Mouse (Mus musculus) liver, embryonic 14.5 days (tissue): ENCODE data around the gene Kctd4. TPM values are rescaled to one million over a fixed set of nuclear protein-coding genes. Genes with fewer than 3 reads are reported as not detected.

Source experiments
- ATAC-seq: fragments of 200-750 bp; cut with Nextera tagmentation; 2 replicates; pipeline ENCODE4 v1.8.0; 2017; ENCODE audit warnings: moderate number of reproducible peaks, mild to moderate bottlenecking, moderate library complexity; ENCODE audit not compliant: insufficient read depth
- DNase-seq, 3 experiments: peaks; one replicate each; pipeline ENCODE4 v3.0.0-alpha.2; 2012 to 2013; ENCODE audit warnings: low read depth in 3 of 3, low spot score in 3 of 3
- H3K27ac ChIP-seq: fragments of 300-500 bp; sonication (generic); 2 replicates; pipeline ENCODE4 v1.5.1; 2014; ENCODE audit warnings: moderate library complexity, mild to moderate bottlenecking, control low read depth, inconsistent platforms
- H3K27me3 ChIP-seq: fragments of 300-500 bp; sonication (generic); 2 replicates; pipeline ENCODE4 v1.6.1; 2014; ENCODE audit warnings: mild to moderate bottlenecking, low read length, moderate library complexity; ENCODE audit not compliant: control insufficient read depth, insufficient read depth
- H3K36me3 ChIP-seq: fragments of 300-500 bp; sonication (generic); replicated peaks from 2 replicates; pipeline ENCODE4 v1.6.1; 2014; ENCODE audit warnings: low read depth; ENCODE audit not compliant: control insufficient read depth, insufficient read depth
- H3K4me1 ChIP-seq, 2 experiments: fragments of 200-500 bp in 1 of 2; fragments of 300-500 bp in 1 of 2; sonication (generic) in 1 of 2; replicated peaks; 2 replicates each; pipeline ENCODE4 v1.6.1; 2012 to 2014; ENCODE audit warnings: antibody characterized with exemption in 1 of 2, inconsistent platforms in 1 of 2, low read length in 1 of 2; ENCODE audit not compliant: control insufficient read depth in 2 of 2, insufficient read depth in 2 of 2
- H3K4me2 ChIP-seq: fragments of 300-500 bp; sonication (generic); 2 replicates; pipeline ENCODE4 v1.6.1; 2014; ENCODE audit warnings: low read depth, mild to moderate bottlenecking, control low read depth, moderate library complexity
- H3K4me3 ChIP-seq, 2 experiments: fragments of 200-500 bp in 1 of 2; fragments of 300-500 bp in 1 of 2; sonication (generic) in 1 of 2; 2 replicates each; pipeline ENCODE4 v1.5.1; 2012 to 2014; ENCODE audit warnings: low read depth in 2 of 2, low read length in 2 of 2, mild to moderate bottlenecking in 2 of 2, control low read depth in 1 of 2, inconsistent platforms in 1 of 2, moderate library complexity in 1 of 2; ENCODE audit not compliant: insufficient read depth in 1 of 2
- H3K9ac ChIP-seq: fragments of 300-500 bp; sonication (generic); replicated peaks from 2 replicates; pipeline ENCODE4 v1.6.1; 2014; ENCODE audit warnings: mild to moderate bottlenecking, control low read depth, moderate library complexity
- H3K9me3 ChIP-seq: fragments of 300-500 bp; sonication (generic); 2 replicates; pipeline ENCODE4 v1.6.1; 2016; ENCODE audit warnings: low read length, mixed read lengths; ENCODE audit not compliant: control insufficient read depth
- CTCF ChIP-seq: IDR thresholded peaks from 2 replicates; pipeline ENCODE4 v1.5.1; 2016; ENCODE audit warnings: antibody characterized with exemption, low read depth, control low read depth
- EP300 ChIP-seq: IDR thresholded peaks from 2 replicates; pipeline ENCODE4 v1.6.1; 2016; ENCODE audit warnings: antibody characterized with exemption, low read depth
- WGBS: fragments of 180-500 bp; shearing (Covaris S2); extraction: QIAGEN DNeasy Blood & Tissue Kit; methylation state at CpG from one replicate; pipeline ENCODE4 v1.1.7; 2014; ENCODE audit not compliant: insufficient replicate concordance; 5-methylcytosine and 5-hydroxymethylcytosine counted together
- polyA plus RNA-seq, 2 experiments: library from polyadenylated mRNA; depleted of rRNA in 1 of 2; stranded (reverse) in 1 of 2; unstranded in 1 of 2; fragments of >200 nt; fragmentation: Nextera tagmentation in 1 of 2; extraction: Ambion mirVana in 1 of 2; gene quantifications; 2 replicates each; pipeline versions ENCODE4 v1.2.1 to v1.2.3; 2012 to 2014

Kctd4 gene
- polyA plus RNA-seq, 2 experiments, result 0.10 TPM; not detected in 1

DNA sequence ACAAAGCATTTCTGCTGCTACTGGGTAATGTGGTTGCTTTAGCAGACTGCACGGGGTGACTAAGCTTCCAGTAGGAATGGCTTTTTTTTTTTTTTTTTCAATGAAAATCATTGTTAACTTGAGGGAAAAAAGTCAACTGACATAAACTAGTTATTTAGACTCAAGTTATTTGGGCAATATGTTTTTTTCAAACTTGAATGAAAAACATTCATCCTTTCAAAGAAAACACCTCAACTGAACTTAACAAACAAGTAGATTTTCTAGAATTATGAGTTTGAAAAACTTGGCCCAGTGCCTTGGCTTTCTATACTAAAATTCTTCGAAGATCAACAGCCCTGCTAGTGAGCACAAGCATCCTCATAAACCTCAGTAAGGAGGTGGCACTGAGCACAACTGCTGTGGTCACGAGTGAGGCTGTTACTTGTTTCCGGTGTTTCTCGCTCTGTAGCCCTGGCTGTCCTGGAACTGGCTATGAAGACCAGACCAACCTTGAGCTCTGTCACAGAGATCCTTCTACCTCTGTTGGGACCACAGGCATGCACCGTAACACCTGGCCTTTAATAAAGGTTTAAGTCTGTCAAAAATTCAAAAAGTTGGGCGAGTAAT is 32.2 kb downstream of the Kctd4 start:
- no peak for DNase-seq
- Histone ChIP-seq H3K27ac (no peak overlapping the region), H3K9ac (no peak overlapping the region), H3K4me2 (no peak overlapping the region), H3K9me3 (no peaks in the 10 kb centered on the region), H3K27me3 (no peaks in the 10 kb centered on the region), H3K4me3 (no peak overlapping the region), H3K36me3 (no peaks in the 10 kb centered on the region; the same call in 1 of the 2 replicates), H3K4me1 (no peaks in the 10 kb centered on the region)
- TF ChIP-seq CTCF (no peak), EP300 (no peak)
- WGBS, result 71% methylated on average over 7 of the region's 7 CpGs
- no peak for ATAC-seq

DNA sequence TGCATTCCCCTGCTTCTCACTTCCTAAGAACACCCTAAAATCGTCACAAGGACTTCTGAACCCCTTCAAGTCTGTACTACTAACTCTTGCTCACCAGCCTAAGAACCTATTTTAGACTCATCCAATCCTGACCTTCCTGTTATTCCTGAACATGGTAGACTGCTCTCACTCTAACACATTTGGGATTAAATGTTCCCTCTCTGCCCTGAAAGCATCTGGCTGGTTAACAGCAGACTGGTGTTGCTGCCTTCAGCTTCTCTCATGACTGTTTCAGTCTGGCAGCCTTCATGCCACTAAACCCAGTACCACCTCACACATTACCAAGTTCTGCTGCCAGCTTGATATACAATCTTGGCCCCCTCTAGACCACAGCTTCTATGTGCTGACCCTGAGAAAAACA is 34.4 kb downstream of the Kctd4 start:
- no peak overlapping the region for H3K27ac ChIP-seq
- no peaks in the 10 kb centered on the region for H3K27me3 ChIP-seq
- TF ChIP-seq CTCF (no peak), EP300 (no peak)
- H3K4me3 ChIP-seq, result no peak overlapping the region
- no peaks in the 10 kb centered on the region for H3K9me3 ChIP-seq
- no peaks in the 10 kb centered on the region; the same call in 1 of the 2 replicates for H3K36me3 ChIP-seq
- H3K4me2 ChIP-seq, result no peak overlapping the region
- 73% methylated on average over 1 of the region's 1 CpGs for WGBS
- DNase-seq (no peak), ATAC-seq (no peak)
- no peak overlapping the region for H3K9ac ChIP-seq
- no peaks in the 10 kb centered on the region for H3K4me1 ChIP-seq

DNA sequence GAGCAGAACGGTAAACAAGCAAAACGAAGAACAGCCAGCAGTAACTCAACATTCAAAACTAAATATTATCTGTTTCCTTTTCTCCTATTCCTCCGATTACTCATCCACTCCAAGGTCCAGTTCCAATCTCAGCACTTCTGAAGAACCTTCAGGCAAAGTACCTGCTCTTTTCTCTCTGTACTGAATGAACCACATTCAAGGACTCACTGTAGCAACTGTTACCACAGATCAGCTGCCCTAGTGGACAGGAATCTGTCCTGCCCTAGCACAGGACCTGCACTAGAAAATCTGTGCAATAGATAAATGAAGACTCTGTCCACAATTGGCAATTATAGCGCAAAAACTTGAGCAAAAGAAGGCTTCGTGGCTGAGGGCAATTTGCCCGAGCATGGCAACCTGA is 36.1 kb downstream of the Kctd4 start:
- ATAC-seq (no peak), DNase-seq (no peak)
- TF ChIP-seq EP300 (no peak), CTCF (no peak)
- Histone ChIP-seq H3K9me3 (no peaks in the 10 kb centered on the region), H3K9ac (no peak overlapping the region), H3K4me2 (no peak overlapping the region), H3K4me1 (no peaks in the 10 kb centered on the region), H3K27ac (no peak overlapping the region), H3K4me3 (no peak overlapping the region), H3K36me3 (peaks cover 3% of the 10 kb centered on the region), H3K27me3 (no peaks in the 10 kb centered on the region)
- WGBS, result 82% methylated on average over 6 of the region's 6 CpGs

DNA sequence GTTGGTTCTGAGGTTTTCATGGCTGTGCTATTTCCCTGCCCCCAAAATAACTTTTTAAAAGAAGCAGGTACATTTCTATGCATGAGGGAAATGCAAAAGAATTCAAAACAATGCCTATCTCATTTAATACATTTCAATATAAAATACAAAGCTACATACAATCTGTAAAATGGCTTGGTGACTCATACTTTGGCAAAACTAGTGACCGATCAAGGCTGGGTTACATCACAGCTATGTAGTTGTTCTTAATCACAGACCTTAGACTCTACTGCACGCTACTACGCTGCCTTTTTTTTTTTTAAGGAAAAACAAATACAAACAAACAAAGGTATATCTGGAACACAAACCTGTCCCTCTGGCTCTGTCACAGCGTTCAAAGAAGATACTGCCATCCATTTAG is 37.6 kb downstream of the Kctd4 start:
- Histone ChIP-seq H3K27ac (no peak overlapping the region), H3K4me3 (no peak overlapping the region), H3K9me3 (no peaks in the 10 kb centered on the region), H3K4me1 (no peaks in the 10 kb centered on the region), H3K36me3 (peaks cover 3% of the 10 kb centered on the region), H3K27me3 (no peaks in the 10 kb centered on the region), H3K9ac (no peak overlapping the region), H3K4me2 (no peak overlapping the region)
- WGBS, result 82% methylated on average over 4 of the region's 4 CpGs
- DNase-seq (no peak), ATAC-seq (no peak)
- TF ChIP-seq EP300, result no peak
- no peak for TF ChIP-seq CTCF

DNA sequence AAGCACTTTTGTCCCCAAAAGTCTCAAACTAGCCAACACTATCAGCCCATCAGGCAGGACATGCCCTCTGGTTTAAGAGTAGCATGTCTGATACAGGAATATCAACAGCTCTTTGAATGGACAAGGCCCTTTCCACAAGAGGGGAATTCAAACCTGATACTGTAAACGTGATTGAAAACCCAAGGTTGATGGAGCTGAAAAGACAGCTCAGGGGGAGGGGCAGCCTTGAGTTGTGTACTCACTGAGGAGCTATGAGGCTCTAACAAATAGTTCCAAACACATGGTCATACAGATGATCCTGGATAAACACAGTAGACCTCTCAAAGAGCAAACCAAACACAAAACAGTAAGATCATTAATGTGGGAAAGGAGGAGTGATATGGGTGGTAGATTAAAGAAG is 43.3 kb downstream of the Kctd4 start:
- peaks cover 3% of the 10 kb centered on the region; the same call in 1 of the 2 replicates for H3K36me3 ChIP-seq
- H3K4me2 ChIP-seq, result no peak overlapping the region
- 44% methylated on average over 1 of the region's 1 CpGs for WGBS
- H3K4me1 ChIP-seq, result no peaks in the 10 kb centered on the region
- no peaks in the 10 kb centered on the region for H3K27me3 ChIP-seq
- no peak for TF ChIP-seq CTCF
- no peak for TF ChIP-seq EP300
- no peak for ATAC-seq
- H3K27ac ChIP-seq, result no peak overlapping the region
- H3K9ac ChIP-seq, result no peak overlapping the region
- no peak overlapping the region for H3K4me3 ChIP-seq
- H3K9me3 ChIP-seq, result no peaks in the 10 kb centered on the region
- no peak for DNase-seq
